Mouse (Mus musculus): ENCODE results near the gene B3glct. TPM values are rescaled to one million over a fixed set of nuclear protein-coding genes. Genes with fewer than 3 reads are reported as not detected.

Gene B3glct
- polyA plus RNA-seq, 1 experiment from 2014 or later: 10.6 TPM

DNA sequence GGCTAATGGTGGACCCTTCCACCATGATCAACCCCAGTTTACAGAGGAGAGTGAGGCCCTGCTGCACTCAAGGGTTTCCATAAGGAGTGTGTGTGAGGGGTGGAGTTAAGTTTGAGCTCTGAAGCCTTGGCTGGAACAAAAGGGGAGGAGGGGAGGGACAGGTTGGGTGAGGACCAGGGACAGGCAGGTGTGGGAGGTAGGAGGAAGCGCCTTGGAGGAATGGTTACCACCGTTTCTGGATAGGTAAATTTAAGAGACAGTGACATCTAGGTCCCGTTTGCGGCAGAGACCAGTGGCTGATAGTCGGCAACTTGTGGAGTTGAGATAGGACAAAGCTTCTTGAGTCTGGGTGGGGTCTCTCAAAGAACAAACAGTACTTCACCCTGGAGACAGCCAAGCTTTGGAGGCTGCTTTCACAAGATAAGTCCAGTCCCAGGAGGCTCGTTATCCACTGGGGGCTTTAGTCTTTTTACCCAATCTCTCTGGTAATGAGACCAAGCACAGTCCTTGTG, 29.1 kb upstream of the B3glct start:
- Histone ChIP-seq H3K9me3 (no peaks in the 10 kb centered on the region), H3K27me3 (replicated peaks) (no peaks in the 10 kb centered on the region), H3K4me1 (0 out of 2 replicates have a peak, but pooled peaks cover 2% of the 10 kb centered on the region), H3K36me3 (no peaks in the 10 kb centered on the region), H3K4me3 (replicated peaks) (no peak overlapping the region), H3K4me2 (no peak overlapping the region), H3K9ac (no peak overlapping the region), H3K27ac (no peak overlapping the region)
- ATAC-seq (ENCODE audit: insufficient read depth, low FRiP score, low read depth): peak; percentile 71; the same call in 1 of the 2 replicates
- WGBS: 59% methylated on average over 6 of the region's 6 CpGs

DNA sequence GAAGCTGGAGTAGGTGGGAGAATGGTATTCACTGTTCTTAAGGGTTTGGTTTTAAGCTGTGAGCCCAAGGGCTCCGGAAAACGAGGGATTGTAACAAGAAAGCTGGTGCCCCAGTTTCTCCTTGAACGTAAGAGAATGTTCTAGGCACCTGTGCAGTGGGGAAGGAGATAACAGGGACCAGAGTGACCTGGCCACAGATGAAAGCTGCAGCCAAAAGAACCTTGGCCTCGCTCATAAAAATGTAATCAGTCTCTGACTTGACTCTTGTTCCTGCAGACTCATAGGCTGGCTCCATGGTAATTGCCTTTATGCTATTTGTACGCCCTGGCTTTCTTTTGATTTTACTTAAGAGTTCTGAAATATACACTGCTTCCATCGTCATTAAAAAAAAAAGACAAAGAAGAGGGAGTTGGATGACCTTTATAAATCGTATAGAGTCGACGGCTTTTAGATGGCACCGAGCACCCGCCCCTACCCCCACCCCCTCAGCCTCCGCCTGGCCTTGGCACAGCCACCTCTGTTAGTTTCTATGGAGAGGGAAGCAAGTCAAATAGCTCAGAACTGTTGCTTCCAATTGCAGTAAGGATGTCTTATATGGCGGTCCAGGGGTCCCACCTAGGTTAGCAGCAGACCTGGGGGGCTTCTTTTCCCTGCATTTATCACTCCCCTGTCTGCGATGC, 28.4 kb upstream of the B3glct start:
- Histone ChIP-seq H3K4me2 (no peak overlapping the region), H3K27ac (no peak overlapping the region)
- ATAC-seq (ENCODE audit: insufficient read depth, low FRiP score, low read depth): no peak; the same call in 1 of the 2 replicates

DNA sequence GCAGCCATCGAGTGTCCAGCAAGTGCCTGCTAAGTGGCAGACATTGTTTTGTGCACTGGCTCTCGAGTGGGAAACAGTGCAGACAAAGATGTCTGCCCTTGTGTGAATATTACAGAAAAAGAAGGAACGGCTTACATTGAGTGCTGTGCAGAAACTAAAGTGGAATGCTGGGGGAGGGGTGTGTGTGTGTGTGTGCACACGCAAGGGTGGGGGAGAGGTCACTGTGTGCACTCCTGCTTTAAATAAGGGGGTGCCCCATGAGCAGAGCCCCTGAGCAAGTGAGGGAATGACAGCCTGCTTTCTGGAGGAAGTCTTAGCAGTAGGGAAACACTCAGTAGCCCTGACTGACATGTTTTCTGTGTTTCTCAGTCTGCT, 27.9 kb upstream of the B3glct start:
- no peak for ATAC-seq (ENCODE audit: insufficient read depth, low FRiP score, low read depth)
- Histone ChIP-seq H3K9me3 (no peaks in the 10 kb centered on the region), H3K4me1 (0 out of 2 replicates have a peak, but pooled peaks cover 2% of the 10 kb centered on the region), H3K4me3 (replicated peaks) (no peak overlapping the region), H3K27ac (no peak overlapping the region), H3K9ac (no peak overlapping the region), H3K4me2 (no peak overlapping the region), H3K36me3 (no peaks in the 10 kb centered on the region), H3K27me3 (replicated peaks) (no peaks in the 10 kb centered on the region)
- 41% methylated on average over 4 of the region's 4 CpGs for WGBS

More for the DNA sequence above, 28.4 kb upstream of the B3glct start:
- Histone ChIP-seq H3K27me3 (replicated peaks) (no peaks in the 10 kb centered on the region), H3K9ac (no peak overlapping the region), H3K4me1 (0 out of 2 replicates have a peak, but pooled peaks cover 2% of the 10 kb centered on the region), H3K36me3 (no peaks in the 10 kb centered on the region), H3K4me3 (replicated peaks) (no peak overlapping the region), H3K9me3 (no peaks in the 10 kb centered on the region)
- 71% methylated on average over 14 of the region's 14 CpGs for WGBS

DNA sequence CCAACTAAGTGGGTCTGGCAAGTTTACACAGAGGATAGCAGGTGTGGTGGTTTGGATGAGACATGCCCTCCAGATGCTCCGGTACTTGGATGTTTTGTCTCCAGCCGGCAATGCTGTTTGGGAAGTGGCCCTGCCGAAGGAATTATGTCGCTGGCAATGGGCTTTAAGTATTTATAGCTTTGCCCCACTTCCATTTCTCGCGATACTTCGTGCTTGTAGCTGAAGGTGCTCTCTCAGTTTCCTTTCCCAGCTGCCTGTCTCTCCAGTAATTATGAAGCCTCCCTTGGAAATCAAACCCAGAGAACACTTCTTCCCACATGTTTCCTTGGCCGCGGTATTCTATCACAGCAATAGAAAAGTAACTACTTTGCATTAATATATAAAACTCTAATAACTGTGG, 22.4 kb upstream of the B3glct start:
- 86% methylated on average over 9 of the region's 9 CpGs for WGBS

DNA sequence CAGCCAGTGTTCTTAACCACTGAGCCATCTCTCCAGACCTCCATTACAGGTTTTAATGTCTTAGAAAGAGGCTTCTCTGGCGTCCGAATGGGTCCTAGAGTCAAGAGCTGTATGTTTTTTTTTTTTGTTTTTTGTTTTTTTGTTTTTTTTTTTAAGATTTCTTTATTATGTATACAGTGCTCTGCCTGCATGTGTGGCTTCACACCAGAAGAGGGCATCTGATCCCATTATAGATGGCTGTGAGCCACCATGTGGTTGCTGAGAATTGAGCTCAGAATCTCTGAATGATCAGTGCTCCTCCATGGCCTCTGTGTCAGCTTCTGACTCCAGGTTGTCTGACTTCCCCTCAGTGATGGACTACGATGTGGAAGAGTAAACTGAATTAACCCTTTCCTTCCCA, 20.0 kb upstream of the B3glct start:
- H3K36me3 ChIP-seq: no peaks in the 10 kb centered on the region
- no peaks in the 10 kb centered on the region for H3K27me3 ChIP-seq (replicated peaks)
- no peak overlapping the region for H3K4me3 ChIP-seq (replicated peaks)
- H3K9ac ChIP-seq: no peak overlapping the region
- H3K27ac ChIP-seq: no peak overlapping the region
- H3K4me1 ChIP-seq: no peaks in the 10 kb centered on the region
- no peak for ATAC-seq (ENCODE audit: insufficient read depth, low FRiP score, low read depth)
- H3K4me2 ChIP-seq: no peak overlapping the region
- H3K9me3 ChIP-seq: no peaks in the 10 kb centered on the region
- WGBS: 54% methylated on average over 3 of the region's 3 CpGs

More for the DNA sequence above, 22.4 kb upstream of the B3glct start:
- no peaks in the 10 kb centered on the region for H3K9me3 ChIP-seq
- H3K27ac ChIP-seq: no peak overlapping the region
- no peaks in the 10 kb centered on the region for H3K4me1 ChIP-seq
- no peak overlapping the region for H3K9ac ChIP-seq
- H3K4me3 ChIP-seq (replicated peaks): no peak overlapping the region
- no peak for ATAC-seq (ENCODE audit: insufficient read depth, low FRiP score, low read depth)
- H3K4me2 ChIP-seq: no peak overlapping the region
- H3K27me3 ChIP-seq (replicated peaks): no peaks in the 10 kb centered on the region
- H3K36me3 ChIP-seq: no peaks in the 10 kb centered on the region

DNA sequence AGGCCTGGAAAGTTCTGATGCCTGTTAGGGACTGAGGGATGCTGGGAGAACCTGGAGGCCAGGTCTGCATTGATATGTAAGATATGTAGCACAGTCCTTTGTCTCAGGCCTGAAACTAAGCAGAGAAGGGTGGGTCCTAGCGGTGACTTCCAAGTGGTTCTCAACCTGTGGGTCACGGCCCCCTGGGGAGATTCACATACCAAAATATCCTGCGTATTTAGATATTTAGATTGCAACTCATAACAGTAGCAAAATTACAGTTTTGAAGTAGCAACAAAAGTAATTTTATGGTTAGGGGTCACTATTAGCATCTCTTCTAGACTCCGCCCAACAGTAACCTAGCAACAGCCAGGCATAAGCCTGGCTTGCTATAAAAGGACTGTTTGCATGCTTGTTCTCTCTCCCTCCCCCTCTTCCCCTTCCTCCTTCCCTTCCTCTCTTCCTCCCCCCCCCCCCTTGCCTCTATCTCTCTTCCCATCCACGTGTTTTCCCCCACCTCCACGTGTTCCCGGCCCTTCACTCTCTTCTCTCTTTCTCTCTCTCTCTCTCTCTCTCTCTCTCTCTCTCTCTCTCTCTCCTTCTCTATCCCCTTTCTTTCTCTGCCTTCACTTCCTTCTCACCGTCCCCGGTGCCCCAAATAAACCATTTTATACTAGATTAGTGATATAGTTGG, 19.2 kb upstream of the B3glct start:
- WGBS: 71% methylated on average over 9 of the region's 9 CpGs
- Histone ChIP-seq H3K4me3 (replicated peaks) (no peak overlapping the region), H3K36me3 (no peaks in the 10 kb centered on the region), H3K9me3 (no peaks in the 10 kb centered on the region), H3K27ac (no peak overlapping the region), H3K27me3 (replicated peaks) (no peaks in the 10 kb centered on the region), H3K4me2 (no peak overlapping the region), H3K9ac (no peak overlapping the region), H3K4me1 (no peaks in the 10 kb centered on the region)
- ATAC-seq (ENCODE audit: insufficient read depth, low FRiP score, low read depth): no peak

GRCm38 (mm10) chr5:149659414-149659780, 18.6 kb upstream of the B3glct start:
- Histone ChIP-seq H3K9me3 (no peaks in the 10 kb centered on the region), H3K4me1 (no peaks in the 10 kb centered on the region), H3K4me2 (no peak overlapping the region), H3K27ac (no peak overlapping the region), H3K9ac (no peak overlapping the region), H3K27me3 (replicated peaks) (no peaks in the 10 kb centered on the region), H3K4me3 (replicated peaks) (no peak overlapping the region), H3K36me3 (no peaks in the 10 kb centered on the region)
- 58% methylated on average over 9 of the region's 9 CpGs for WGBS
- ATAC-seq (ENCODE audit: insufficient read depth, low FRiP score, low read depth): no peak

DNA sequence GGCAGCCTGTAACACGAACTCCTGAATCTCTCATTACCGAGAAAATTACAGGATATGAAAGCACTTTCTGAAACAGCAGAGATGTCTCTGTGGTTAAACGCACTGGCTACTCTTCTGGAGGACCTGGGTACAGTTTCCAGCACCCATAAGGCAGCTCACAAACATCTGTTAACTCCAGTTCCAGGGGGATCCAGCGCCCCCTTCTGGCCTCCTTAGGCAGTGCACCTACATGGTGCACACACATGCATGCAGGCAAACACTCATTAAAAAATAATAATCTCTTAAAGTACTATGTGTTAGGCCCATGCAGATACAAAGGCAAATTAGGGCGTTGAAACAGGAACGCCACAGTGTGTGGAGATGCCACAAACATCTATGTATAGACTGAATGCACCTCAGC, 16.6 kb upstream of the B3glct start:
- Histone ChIP-seq H3K27ac (no peak overlapping the region), H3K9me3 (no peaks in the 10 kb centered on the region), H3K4me1 (no peaks in the 10 kb centered on the region), H3K36me3 (no peaks in the 10 kb centered on the region), H3K9ac (no peak overlapping the region), H3K4me2 (no peak overlapping the region), H3K4me3 (replicated peaks) (no peak overlapping the region), H3K27me3 (replicated peaks) (no peaks in the 10 kb centered on the region)
- 87% methylated on average over 6 of the region's 6 CpGs for WGBS
- no peak for ATAC-seq (ENCODE audit: insufficient read depth, low FRiP score, low read depth)

GRCm38 (mm10) chr5:149662980-149663379, 15.1 kb upstream of the B3glct start:
- H3K27me3 ChIP-seq (replicated peaks): no peaks in the 10 kb centered on the region
- WGBS: 88% methylated on average over 6 of the region's 6 CpGs
- no peaks in the 10 kb centered on the region for H3K36me3 ChIP-seq
- H3K9ac ChIP-seq: no peak overlapping the region
- no peak overlapping the region for H3K4me2 ChIP-seq
- H3K9me3 ChIP-seq: no peaks in the 10 kb centered on the region
- no peak overlapping the region for H3K27ac ChIP-seq
- H3K4me1 ChIP-seq: no peaks in the 10 kb centered on the region
- H3K4me3 ChIP-seq (replicated peaks): no peak overlapping the region
- no peak for ATAC-seq (ENCODE audit: insufficient read depth, low FRiP score, low read depth)

GRCm38 (mm10) chr5:149663417-149663816, 14.6 kb upstream of the B3glct start:
- no peaks in the 10 kb centered on the region for H3K4me1 ChIP-seq
- H3K9ac ChIP-seq: no peak overlapping the region
- WGBS: 81% methylated on average over 5 of the region's 5 CpGs
- H3K4me2 ChIP-seq: no peak overlapping the region
- no peak overlapping the region for H3K4me3 ChIP-seq (replicated peaks)
- no peak overlapping the region for H3K27ac ChIP-seq
- no peaks in the 10 kb centered on the region for H3K36me3 ChIP-seq
- ATAC-seq (ENCODE audit: insufficient read depth, low FRiP score, low read depth): no peak
- no peaks in the 10 kb centered on the region for H3K27me3 ChIP-seq (replicated peaks)
- no peaks in the 10 kb centered on the region for H3K9me3 ChIP-seq

- H3K4me3 ChIP-seq (replicated peaks): no peak overlapping the region
- H3K4me1 ChIP-seq: peaks cover 10% of the 10 kb centered on the region
- no peaks in the 10 kb centered on the region for H3K36me3 ChIP-seq
- H3K9me3 ChIP-seq: no peaks in the 10 kb centered on the region
- WGBS: 89% methylated on average over 3 of the region's 3 CpGs
- H3K27me3 ChIP-seq (replicated peaks): no peaks in the 10 kb centered on the region
- no peak overlapping the region for H3K4me2 ChIP-seq
- no peak overlapping the region for H3K9ac ChIP-seq
- no peak for ATAC-seq (ENCODE audit: insufficient read depth, low FRiP score, low read depth)
- H3K27ac ChIP-seq: no peak overlapping the region
These were observed 834 bp upstream of the B3glct start for GRCm38 (mm10) chr5:149677196-149677595.

DNA sequence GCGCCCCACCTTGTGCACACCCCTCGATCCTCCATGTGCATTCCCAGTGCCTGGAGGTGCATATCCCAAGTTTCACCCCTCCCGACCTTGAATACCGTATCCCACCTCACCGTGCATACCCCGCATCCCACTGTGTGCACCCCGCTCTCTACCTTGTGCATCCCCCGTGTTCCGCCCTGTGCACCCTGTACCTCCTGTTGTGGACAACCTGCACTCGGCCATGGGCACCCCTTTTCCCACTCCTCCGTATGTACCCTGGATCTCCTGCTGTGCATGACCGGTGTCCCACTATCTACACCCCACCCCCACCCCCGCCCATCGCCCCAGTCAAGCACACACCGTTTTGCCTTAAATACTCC, 939 bp downstream of the B3glct start:
- Histone ChIP-seq H3K36me3 (no peaks in the 10 kb centered on the region), H3K9ac (peak overlapping the region; percentile 78; the same call in 1 of the 2 replicates), H3K27ac (no peak overlapping the region), H3K4me2 (peak overlapping the region; percentile 99), H3K27me3 (replicated peaks) (no peaks in the 10 kb centered on the region), H3K4me3 (replicated peaks) (peak overlapping the region; percentile 78), H3K9me3 (no peaks in the 10 kb centered on the region), H3K4me1 (peaks cover 10% of the 10 kb centered on the region)
- 3% methylated on average over 15 of the region's 15 CpGs for WGBS
- ATAC-seq (ENCODE audit: insufficient read depth, low FRiP score, low read depth): 0 out of 2 replicates have a peak, but pooled peaks have one; percentile 7

All from stomach, embryonic 15.5 days (tissue).